Mouse (Mus musculus): Measurements from ENCODE around the gene C1ql1. TPM values are rescaled to one million over a fixed set of nuclear protein-coding genes. Genes with fewer than 3 reads are reported as not detected.

C1ql1 gene
- 2.9 and 3.8 TPM in 2 replicates for polyA plus RNA-seq (2016; fragmentation: Nextera tagmentation; extraction: Ambion mirVana)

DNA sequence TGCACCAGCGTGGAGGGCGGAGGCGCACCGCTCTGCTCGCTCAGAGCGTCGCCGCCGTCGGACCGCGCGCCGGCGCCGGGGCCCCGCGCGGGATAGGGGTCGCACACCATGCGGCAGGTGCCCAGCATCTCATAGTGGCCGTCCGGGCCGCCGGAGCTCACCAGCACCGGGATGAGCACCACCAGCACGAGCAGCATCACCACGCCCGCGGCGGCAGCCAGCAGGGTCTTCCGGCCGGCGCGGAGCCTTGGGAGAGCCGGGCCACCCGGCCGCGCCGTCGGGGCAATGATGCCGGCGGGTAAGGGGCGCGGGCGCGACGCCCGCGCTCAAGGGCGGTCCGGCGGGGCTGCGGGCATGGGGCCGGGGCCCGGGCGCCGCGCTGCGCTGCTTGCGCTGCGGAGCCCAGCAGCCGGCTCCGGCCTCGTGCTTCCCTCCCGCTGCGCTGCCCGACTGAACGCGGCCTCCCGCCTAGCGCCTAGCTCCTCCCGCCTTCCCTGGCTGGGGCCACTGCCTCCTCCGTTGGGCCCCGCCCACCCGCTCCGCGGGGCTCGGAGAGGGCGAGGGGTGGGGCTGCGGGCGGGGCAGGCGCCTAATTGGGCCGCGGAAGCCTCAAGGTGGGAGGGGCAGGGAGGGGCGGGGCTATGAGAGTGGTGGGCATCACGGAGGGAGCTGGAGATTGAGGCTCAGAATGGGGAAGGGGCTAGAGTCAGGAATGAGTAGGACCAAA, at the start of gene C1ql1:
Gene C1ql1, minus strand, starts transcription at position 424 of the 727 bp plus-strand sequence.
- Histone ChIP-seq H3K4me3 (peak within 1 kb of the TSS; percentile 35), H3K36me3 (no peaks in the 10 kb centered on the region), H3K27me3 (replicated peaks) (peaks cover 88% of the 10 kb centered on the region), H3K9me3 (no peaks in the 10 kb centered on the region), H3K9ac (peak within 1 kb of the TSS; percentile 44), H3K27ac (no peak within 1 kb of the TSS), H3K4me1 (peaks cover 43% of the 10 kb centered on the region), H3K4me2 (replicated peaks) (peak within 1 kb of the TSS; percentile 67)
- WGBS: under 1% methylated on average over 86 of the region's 87 CpGs
- ATAC-seq (ENCODE audit: low FRiP score, low read depth): peak; percentile 70

DNA sequence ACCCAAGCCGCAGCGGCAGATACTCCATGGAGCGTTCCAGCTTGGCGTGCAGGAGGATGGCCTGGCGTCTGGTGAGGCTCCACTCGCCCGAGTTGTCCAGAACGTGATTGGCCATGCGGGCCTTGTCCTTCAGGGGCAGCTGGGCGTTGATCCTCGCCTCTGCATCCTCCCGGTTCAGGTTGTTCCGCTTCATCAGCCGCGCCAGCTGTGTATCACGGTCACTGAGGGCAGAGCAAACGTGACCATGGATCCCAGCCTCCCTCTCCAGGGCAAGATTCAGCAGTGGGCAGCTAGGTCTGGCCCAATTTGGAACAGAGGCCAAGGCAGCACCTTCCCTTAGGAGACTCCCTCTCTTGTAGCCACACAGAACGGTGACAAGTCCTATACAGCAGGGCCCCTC, 48.5 kb upstream of the C1ql1 start:
- no peak overlapping the region for H3K9ac ChIP-seq
- H3K27ac ChIP-seq: no peak overlapping the region
- no peak for ATAC-seq (ENCODE audit: low FRiP score, low read depth)
- peaks cover 25% of the 10 kb centered on the region for H3K27me3 ChIP-seq (replicated peaks)
- WGBS: 92% methylated on average over 18 of the region's 18 CpGs
- H3K36me3 ChIP-seq: peaks cover 58% of the 10 kb centered on the region
- peaks cover 35% of the 10 kb centered on the region for H3K4me1 ChIP-seq
- H3K9me3 ChIP-seq: no peaks in the 10 kb centered on the region
- no peak overlapping the region for H3K4me2 ChIP-seq (replicated peaks)
- no peak overlapping the region for H3K4me3 ChIP-seq

DNA sequence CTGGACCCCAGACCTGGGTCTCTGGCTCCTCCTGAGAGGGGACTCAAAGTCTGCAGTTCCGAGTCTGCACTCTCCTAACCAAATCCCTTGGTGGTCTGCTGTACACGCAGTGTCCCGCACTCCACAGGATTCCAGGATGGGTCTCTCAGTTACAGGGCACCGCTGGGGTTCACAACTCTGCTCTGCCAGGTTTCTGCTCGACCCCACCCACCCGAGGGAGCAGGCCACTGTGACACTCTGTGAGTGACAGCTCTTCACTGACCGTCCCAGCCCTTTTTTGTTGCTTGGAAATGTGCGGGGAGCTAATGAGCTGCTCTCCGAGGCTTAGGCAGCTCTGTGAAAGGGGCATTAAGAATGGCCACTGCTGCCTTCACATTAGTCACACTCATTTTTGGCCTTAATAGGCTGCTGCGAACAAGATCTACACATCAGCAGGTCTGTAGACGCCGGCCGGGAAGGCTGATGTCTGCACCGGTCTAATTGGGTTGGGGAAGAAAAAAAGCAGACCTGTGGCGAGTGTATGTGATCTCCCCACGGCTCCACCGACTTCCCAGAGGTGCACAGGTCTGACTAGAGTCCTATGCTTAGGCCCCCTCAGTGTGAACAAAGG, 47.0 kb upstream of the C1ql1 start:
- Histone ChIP-seq H3K36me3 (peaks cover 44% of the 10 kb centered on the region), H3K4me1 (peaks cover 39% of the 10 kb centered on the region), H3K4me2 (replicated peaks) (no peak overlapping the region), H3K27ac (no peak overlapping the region), H3K9ac (no peak overlapping the region; the same call in 1 of the 2 replicates), H3K9me3 (no peaks in the 10 kb centered on the region), H3K4me3 (no peak overlapping the region), H3K27me3 (replicated peaks) (peaks cover 40% of the 10 kb centered on the region)
- 33% methylated on average over 17 of the region's 17 CpGs for WGBS
- ATAC-seq (ENCODE audit: low FRiP score, low read depth): peak; percentile 63

DNA sequence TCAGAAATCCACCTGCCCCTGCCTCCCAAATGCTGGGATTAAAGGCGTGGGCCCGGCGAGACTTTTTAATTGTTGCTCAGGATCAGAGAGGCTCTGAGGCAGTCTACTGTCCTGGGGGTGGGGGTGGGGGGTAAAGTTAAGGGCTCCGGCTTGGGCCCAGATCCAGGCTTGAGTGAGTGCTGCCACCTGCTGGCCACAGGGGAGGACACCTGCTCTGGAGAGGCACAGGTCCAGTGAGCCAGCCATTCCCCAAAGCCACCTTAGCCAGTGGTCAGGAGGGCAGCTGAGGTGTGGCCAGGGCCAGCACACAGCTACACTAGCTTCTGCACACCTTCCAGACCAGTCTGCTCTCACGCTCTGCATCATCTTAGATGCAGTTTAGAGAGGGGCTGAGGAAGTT, 46.5 kb upstream of the C1ql1 start:
- H3K36me3 ChIP-seq: peaks cover 38% of the 10 kb centered on the region
- peaks cover 39% of the 10 kb centered on the region for H3K4me1 ChIP-seq
- no peak overlapping the region for H3K9ac ChIP-seq
- no peaks in the 10 kb centered on the region for H3K9me3 ChIP-seq
- H3K4me3 ChIP-seq: no peak overlapping the region
- peaks cover 45% of the 10 kb centered on the region for H3K27me3 ChIP-seq (replicated peaks)
- H3K4me2 ChIP-seq (replicated peaks): no peak overlapping the region
- ATAC-seq (ENCODE audit: low FRiP score, low read depth): peak; percentile 58
- H3K27ac ChIP-seq: no peak overlapping the region
- 5% methylated on average over 5 of the region's 5 CpGs for WGBS

DNA sequence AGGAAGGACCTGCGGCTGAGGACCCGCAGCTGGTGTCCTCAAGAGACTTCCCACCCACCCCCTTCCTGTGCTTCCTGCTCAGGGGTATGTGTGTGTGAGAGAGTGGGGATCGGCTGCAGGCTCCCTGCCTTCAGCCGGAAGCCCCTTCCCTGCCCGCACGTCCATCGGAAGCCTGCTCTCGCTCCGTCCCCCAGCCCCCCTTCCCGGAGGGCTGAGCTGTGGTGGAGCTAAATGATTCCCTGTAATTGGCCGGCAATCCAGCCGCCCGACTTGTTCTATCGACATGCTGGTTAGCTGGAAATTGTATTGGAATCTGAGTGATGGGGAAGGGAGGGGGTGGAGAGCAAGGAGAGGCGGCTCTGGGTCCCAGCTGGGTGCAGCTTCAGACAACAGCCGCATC, 45.2 kb upstream of the C1ql1 start:
- peaks cover 27% of the 10 kb centered on the region for H3K36me3 ChIP-seq
- peak overlapping the region; percentile 22 for H3K9ac ChIP-seq
- WGBS: 1% methylated on average over 16 of the region's 16 CpGs
- H3K4me2 ChIP-seq (replicated peaks): peak overlapping the region; percentile 46
- ATAC-seq (ENCODE audit: low FRiP score, low read depth): no peak
- no peak overlapping the region for H3K27ac ChIP-seq
- no peaks in the 10 kb centered on the region for H3K9me3 ChIP-seq
- H3K4me3 ChIP-seq: no peak overlapping the region
- peaks cover 39% of the 10 kb centered on the region for H3K4me1 ChIP-seq
- H3K27me3 ChIP-seq (replicated peaks): peaks cover 45% of the 10 kb centered on the region

DNA sequence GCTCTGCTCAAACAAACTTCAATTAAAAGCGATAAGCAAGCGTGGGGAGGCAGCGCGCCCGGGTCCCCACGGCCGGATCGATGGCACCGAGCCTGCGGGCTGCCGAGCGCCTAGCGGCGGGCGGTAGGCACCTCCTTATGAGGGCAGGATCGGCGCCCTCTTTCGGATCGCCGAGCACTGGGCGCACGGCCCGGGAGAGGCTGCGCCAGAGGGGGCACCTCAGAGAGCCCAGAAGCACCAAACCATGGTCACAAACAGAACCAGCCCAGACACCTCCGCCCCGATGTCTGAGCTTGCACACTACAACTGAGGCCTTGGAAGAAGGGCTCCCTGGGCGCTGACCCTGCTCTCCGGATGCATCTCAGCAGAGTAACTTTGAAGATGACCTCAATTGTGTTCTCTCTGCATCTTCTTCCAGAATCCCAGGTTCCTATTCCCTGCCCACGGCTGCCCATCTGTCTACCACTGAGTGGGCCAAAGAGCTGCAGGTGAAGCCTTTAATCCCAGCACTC, 43.7 kb upstream of the C1ql1 start:
- Histone ChIP-seq H3K4me1 (peaks cover 39% of the 10 kb centered on the region), H3K27me3 (replicated peaks) (peaks cover 45% of the 10 kb centered on the region)

DNA sequence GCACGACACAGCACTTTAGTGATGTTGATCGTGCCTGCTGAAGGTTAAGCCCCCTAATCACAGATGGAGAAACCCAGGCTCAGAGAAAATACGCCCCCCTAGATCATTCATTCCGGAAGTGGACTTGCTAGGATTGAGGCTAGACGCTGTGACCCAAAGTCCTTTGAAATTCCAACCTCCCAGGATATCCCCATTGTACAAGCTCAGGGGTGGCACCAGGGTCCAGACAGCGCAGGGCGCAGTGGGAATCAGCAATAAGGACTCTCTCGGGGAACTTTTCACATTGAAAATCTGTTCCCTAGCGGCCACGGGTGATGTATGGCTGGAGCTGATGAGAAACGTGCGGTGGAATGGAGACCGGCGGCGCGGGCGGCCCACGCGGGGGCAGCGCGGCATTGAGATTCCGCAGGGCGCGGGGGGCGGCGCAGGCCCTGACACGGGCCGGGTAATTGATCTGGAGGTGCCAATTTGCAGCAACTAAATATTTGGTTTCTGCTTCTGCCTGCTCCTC, 43.2 kb upstream of the C1ql1 start:
- H3K4me1 ChIP-seq: peaks cover 44% of the 10 kb centered on the region
- H3K27me3 ChIP-seq (replicated peaks): peaks cover 45% of the 10 kb centered on the region

More for the DNA sequence above, 43.7 kb upstream of the C1ql1 start:
- peaks cover 12% of the 10 kb centered on the region for H3K36me3 ChIP-seq
- H3K27ac ChIP-seq: no peak overlapping the region
- H3K9ac ChIP-seq: peak overlapping the region; percentile 38; the same call in 1 of the 2 replicates
- peak overlapping the region; percentile 71 for H3K4me2 ChIP-seq (replicated peaks)
- 2% methylated on average over 29 of the region's 29 CpGs for WGBS
- no peaks in the 10 kb centered on the region for H3K9me3 ChIP-seq
- peak overlapping the region; percentile 29 for H3K4me3 ChIP-seq
- ATAC-seq (ENCODE audit: low FRiP score, low read depth): no peak

DNA sequence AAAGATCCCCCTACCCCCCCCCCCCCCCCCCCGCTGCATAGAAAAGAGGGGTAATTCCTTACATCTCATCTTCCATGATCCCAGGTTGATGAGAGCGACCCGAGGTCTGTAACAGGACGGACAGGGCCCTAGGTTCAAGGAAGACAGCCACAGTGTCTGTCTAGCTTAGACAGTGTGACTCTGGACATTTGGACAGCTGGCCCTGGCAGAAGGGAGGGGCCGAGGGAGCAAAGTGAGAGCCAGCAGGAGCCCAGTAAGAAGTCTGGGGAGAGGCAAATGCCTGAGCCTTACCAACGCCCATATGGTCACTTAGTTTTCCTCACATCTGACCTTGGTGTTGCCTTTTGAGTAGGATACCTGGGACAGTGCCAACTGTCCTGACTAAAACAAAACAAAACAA, 38.7 kb upstream of the C1ql1 start:
- peaks cover 15% of the 10 kb centered on the region for H3K4me1 ChIP-seq
- H3K4me3 ChIP-seq: no peak overlapping the region
- peaks cover 27% of the 10 kb centered on the region for H3K27me3 ChIP-seq (replicated peaks)
- H3K9ac ChIP-seq: no peak overlapping the region
- ATAC-seq (ENCODE audit: low FRiP score, low read depth): no peak
- WGBS: 55% methylated on average over 6 of the region's 6 CpGs
- no peaks in the 10 kb centered on the region for H3K36me3 ChIP-seq
- no peak overlapping the region for H3K27ac ChIP-seq
- H3K4me2 ChIP-seq (replicated peaks): no peak overlapping the region
- no peaks in the 10 kb centered on the region for H3K9me3 ChIP-seq

More for the DNA sequence above, 43.2 kb upstream of the C1ql1 start:
- WGBS: 5% methylated on average over 28 of the region's 28 CpGs
- Histone ChIP-seq H3K27ac (no peak overlapping the region), H3K36me3 (peaks cover 7% of the 10 kb centered on the region), H3K4me3 (peak overlapping the region; percentile 29), H3K4me2 (replicated peaks) (peak overlapping the region; percentile 71), H3K9me3 (no peaks in the 10 kb centered on the region), H3K9ac (peak overlapping the region; percentile 38; the same call in 1 of the 2 replicates)
- ATAC-seq (ENCODE audit: low FRiP score, low read depth): no peak

DNA sequence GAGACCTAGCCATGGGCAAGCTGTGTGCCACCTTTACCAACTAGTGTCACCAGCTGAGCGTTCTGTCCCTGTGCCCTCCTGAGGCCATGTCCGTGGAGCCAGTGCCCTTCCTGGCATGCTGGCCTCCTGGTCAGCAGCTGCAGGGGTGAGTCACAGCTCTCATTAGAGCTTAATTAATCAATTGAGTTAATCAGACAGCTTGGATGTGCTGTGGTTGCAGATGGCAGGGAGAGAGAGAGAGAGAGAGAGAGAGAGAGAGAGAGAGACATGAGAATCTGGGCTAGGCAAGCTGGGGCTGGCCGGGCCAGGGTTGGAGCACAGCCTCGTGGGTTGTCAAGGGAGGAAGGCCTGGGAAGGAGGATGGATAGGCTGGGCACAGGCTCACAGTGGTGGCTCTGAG, 38.1 kb upstream of the C1ql1 start:
- Histone ChIP-seq H3K27ac (no peak overlapping the region), H3K4me2 (replicated peaks) (no peak overlapping the region), H3K4me1 (peaks cover 10% of the 10 kb centered on the region), H3K36me3 (no peaks in the 10 kb centered on the region), H3K27me3 (replicated peaks) (peaks cover 21% of the 10 kb centered on the region), H3K9ac (no peak overlapping the region), H3K4me3 (no peak overlapping the region), H3K9me3 (no peaks in the 10 kb centered on the region)
- 73% methylated on average over 4 of the region's 4 CpGs for WGBS
- ATAC-seq (ENCODE audit: low FRiP score, low read depth): no peak

DNA sequence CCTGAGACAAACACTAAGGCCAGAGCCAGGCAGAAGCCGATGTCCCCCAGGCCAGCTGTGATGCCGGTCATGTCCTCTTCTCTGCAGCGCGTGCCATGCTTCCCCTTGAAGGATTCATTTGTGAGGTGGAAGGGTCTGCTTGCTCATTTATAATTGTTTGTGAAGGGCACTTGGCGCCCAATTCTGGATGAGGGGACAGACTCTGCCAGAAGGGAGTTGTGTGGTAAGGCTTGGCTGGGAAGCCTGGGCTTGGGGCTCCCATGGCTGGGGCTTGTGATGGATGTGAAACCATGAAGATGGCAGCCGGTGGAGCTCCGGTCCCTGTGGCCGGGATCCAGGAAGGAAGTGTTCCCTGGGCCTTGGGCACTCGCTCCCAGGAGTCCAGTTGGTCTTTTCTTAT, 37.6 kb upstream of the C1ql1 start:
- peaks cover 16% of the 10 kb centered on the region for H3K27me3 ChIP-seq (replicated peaks)
- 86% methylated on average over 9 of the region's 9 CpGs for WGBS
- H3K4me2 ChIP-seq (replicated peaks): no peak overlapping the region
- H3K4me1 ChIP-seq: peaks cover 7% of the 10 kb centered on the region
- H3K4me3 ChIP-seq: no peak overlapping the region
- H3K9me3 ChIP-seq: no peaks in the 10 kb centered on the region
- H3K36me3 ChIP-seq: no peaks in the 10 kb centered on the region
- H3K9ac ChIP-seq: no peak overlapping the region
- no peak overlapping the region for H3K27ac ChIP-seq
- no peak for ATAC-seq (ENCODE audit: low FRiP score, low read depth)

DNA sequence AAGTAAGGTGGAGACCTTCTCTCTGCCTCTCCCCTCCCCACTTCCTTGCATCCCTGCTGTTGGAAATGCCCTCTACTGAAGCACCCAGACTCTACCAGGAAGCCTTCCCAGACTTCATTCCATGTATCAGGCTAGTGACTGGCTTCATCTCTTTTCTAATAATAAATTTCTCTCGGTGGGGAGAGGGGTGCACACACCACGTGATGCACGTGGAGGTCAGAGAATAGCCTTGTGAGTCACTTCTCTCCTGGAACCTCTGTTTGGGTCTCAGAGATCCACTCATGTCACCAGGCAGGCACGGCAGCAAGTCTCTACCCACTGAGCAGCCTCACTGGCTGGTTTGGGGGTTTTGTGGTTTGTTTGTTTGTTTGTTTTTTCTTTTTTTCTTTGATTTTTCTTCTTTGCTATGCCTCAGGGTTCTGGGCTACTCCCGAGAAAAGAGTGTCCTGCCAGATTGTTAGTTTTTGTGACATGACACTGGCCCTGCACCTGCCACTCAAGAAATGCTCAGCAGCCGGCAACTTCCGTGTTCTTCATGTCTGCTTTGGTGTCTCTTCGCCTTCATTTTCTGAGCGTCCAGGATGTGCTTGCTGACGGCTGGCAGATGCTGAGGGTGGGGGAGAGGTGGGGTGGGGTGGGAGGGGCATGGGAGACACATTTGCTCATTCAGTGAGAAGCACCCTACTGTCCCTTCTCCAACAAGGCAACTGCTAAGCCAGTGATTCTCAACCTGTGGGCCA, 34.8 kb upstream of the C1ql1 start:
- 72% methylated on average over 10 of the region's 10 CpGs for WGBS
- Histone ChIP-seq H3K9me3 (no peaks in the 10 kb centered on the region), H3K27ac (no peak overlapping the region), H3K36me3 (no peaks in the 10 kb centered on the region), H3K4me1 (peaks cover 7% of the 10 kb centered on the region), H3K4me3 (no peak overlapping the region), H3K4me2 (replicated peaks) (no peak overlapping the region), H3K9ac (no peak overlapping the region), H3K27me3 (replicated peaks) (peaks cover 5% of the 10 kb centered on the region; the same call in 1 of the 2 replicates)
- ATAC-seq (ENCODE audit: low FRiP score, low read depth): no peak

Measured in neural tube, embryonic 12.5 days (tissue).